Mouse (Mus musculus) thymus, postnatal 36 days (tissue): Measurements from ENCODE around the gene Psmd8.
"Not testable (repeated sequence)": the region's sequence is repeated elsewhere in the genome, so short reads cannot be mapped to it uniquely, and the experiment has no call there.

Source experiments
- DNase-seq, 2 experiments: peaks; one replicate each; pipeline ENCODE4 v3.0.0; 2022; ENCODE audit warnings: mixed read lengths in 2 of 2

The Psmd8 gene

DNA sequence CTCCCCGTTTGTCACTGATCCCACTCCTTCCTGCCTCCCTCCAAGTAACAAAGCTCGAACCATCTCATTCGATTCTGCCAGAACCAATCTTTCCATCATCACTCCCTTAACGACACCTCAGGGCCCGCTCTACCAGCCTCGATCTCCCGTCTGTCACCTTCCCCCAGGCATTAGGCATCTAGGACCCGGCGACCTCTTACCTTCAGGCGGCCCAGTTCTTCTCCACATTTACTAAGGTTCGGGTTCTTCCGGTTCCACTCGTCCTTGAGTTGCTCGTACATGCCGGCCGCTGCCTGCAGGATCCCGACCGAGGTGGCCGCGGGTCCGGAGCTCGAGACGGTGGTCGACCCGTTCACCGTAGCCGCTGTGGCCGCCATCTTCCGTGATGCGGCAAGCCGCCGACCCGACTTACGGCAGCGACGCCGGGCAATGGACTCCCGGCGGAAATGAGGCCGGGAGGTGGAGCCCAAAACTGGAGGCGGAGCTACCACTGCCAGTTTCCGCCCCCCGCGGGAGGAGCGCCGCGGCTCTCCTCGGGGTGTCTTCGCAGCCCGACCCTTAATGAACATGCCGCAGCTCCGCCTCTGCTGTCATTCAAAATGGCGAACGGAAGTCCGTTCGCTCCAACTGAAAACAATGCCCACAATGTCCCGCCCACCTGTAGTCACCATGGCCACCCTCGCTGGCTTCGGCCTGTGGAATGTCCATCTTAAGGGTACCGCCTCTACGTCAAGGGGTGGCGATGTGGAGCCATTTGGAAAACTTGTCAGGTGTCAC, at the start of gene Psmd8:
Gene Psmd8 (minus strand): TSS at position 625 of the 777 bp plus-strand sequence.
- DNase-seq: peak; percentile 96 to 98

DNA sequence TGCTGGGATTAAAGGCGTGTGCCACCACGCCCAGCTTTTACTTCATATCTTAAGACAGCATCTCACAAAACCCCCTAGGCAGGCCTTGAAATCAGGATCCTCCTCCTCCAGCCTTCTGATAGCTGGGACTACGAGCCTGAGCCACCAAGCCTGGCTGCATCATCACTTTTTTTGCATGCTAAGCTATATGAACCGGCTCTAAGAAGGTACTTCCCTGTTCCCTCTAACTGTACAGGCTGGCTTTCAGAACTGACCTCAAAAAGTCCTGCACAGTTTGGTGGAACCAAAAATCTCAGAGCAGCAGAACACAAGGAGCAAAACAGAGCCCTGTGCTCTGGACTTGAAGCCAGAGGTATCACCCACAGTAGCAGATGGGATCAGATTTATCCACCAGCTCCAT, 47.7 kb upstream of the Psmd8 start:
- DNase-seq: no peak

DNA sequence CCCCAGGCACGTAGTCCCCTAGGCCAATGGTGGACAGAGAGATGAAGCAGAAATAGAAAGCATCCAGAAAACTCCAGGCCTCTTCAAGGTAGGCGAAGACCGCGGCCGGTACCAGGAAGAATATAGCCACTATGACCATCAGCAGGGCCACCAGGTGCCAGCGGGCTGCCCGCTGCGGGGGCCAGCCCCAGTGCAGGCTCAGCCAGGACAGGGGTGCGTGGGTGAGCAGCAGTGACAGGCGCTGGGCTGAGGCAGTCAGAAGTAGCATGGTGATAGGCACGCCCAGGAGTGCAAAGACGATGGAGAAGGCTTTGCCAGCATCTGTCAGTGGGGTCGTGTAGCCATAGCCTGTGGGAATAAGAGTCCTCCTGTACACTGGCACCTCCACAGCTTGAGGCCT, 45.0 kb upstream of the Psmd8 start:
- no peak for DNase-seq

DNA sequence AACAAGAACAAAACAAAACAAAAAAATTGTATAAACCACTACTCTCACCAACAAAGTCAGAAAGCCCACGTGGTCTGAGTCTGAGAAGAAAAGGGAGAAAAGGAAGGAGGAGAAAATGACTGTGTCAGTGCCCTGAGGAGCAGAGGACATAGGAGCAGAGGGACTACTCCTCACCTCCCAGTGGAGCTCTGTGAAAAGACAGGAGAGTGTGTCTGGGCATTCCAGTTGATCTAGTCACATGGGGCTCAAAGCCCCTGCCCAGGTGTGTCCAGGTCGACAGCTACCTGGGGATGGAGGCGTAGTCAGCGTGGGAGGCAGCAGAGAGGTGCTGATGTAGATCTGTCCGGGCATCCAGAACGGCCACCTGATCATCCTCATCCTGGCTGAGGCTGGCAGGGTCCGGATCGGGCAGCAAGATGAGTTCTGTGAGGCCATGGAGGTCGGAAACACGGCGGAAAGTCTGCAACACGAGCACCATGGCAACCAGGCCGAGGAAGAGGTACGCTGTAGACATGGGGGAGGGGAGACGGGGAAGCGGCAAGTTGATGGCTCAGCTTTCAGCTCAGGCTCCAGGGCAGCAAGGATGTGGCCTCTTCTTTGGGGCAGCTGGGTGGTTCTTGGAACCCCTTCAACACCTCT, 44.4 kb upstream of the Psmd8 start:
- DNase-seq: no peak

DNA sequence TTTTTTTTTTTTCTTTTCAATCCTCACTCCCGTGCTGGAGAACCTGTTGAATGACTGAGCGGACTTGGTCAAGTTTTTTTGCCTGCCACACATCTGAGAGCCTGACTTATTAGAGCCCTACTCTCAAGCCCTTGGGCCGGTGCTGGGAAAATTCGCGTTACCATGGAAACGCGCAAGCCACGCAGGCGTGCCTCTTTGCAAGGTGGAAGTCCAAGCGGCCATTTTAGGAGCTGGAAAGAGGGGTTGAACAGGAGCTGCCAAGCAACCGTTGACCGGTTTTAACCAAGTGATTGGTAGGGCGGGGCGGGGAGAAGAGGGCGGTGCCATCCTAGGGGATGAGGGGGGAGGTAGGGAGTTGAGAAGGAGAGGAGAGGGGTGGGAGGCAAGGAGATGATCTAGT, 34.3 kb upstream of the Psmd8 start:
- DNase-seq: no peak

DNA sequence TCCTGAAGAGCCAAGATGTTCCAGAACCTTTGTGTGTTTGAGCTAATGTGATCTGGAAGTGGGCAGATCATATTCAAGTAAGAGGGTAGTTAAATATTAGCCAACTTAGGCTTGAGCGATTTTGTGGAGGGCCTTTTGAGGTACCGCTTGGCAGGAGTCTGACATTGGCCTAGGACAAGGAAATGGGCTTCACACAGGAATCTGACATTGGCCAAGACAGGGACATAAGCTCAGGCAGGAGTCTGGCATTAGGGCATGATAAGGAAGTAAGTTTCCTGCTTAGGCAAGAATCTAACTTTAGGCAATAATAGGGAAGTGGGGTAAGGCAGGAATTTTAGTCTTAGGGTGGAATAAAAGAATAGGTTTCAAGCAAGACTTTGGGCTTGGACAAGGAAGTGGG, 33.7 kb upstream of the Psmd8 start:
- no peak for DNase-seq

DNA sequence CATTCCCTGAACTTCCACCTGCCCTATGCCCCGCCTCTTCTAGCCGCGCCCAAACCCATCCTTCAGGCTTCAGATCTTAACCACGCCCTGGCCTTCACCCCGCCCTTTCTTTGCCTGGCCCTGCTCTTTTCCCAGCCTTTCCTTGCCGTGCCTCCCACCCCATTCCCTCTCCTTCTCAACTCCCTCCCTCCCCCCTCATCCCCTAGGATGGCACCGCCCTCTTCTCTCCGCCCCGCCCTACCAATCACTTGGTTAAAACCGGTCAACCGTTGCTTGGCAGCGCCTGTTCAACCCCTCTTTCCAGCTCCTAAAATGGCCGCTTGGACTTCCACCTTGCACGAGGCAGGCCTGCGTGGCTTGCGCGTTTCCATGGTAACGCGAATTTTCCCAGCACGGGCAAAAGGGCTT, 33.2 kb upstream of the Psmd8 start, which contains the start of gene Catsperg1:
Gene Catsperg1 (minus strand): TSS at position 361 of the 408 bp plus-strand sequence.
- no peak for DNase-seq

DNA sequence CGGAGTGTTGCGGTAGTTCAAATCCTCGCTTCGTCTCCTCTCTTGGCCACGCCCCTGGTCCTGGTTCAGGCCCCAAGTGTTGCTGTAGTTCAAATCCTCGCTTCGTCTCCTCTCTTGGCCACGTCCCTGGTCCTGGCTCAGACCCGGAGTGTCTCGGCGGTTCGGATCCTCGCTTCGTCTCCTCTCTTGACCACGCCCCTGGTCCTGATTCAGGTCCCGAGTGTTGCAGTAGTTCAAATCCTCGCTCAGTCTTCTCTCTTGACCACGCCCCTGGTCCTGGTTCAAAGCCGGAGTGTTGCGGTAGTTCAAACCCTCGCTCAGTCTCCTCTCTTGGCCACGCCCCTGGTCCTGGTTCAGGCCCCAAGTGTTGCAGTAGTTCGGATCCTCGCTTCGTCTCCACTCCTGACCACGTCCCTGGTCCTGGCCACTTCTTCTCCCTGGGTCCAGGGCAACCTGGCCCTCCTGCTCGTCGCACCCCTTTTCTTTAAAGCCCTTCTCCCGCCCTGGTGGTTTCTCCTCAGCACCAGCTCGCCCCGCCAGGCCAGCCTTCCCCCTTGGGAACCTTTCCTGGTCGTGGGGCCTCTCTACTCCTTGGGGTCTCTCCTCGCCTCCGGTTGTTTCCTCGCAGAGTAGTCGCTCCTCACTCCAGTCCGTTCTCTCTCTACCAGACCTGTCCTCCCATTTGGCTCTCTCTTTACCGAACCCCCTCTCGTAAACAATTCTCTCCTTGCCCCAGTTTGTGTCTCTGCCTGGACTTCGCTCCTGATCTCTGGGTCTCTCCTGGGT, 32.5 kb upstream of the Psmd8 start:
- not testable (repeated sequence) for DNase-seq

DNA sequence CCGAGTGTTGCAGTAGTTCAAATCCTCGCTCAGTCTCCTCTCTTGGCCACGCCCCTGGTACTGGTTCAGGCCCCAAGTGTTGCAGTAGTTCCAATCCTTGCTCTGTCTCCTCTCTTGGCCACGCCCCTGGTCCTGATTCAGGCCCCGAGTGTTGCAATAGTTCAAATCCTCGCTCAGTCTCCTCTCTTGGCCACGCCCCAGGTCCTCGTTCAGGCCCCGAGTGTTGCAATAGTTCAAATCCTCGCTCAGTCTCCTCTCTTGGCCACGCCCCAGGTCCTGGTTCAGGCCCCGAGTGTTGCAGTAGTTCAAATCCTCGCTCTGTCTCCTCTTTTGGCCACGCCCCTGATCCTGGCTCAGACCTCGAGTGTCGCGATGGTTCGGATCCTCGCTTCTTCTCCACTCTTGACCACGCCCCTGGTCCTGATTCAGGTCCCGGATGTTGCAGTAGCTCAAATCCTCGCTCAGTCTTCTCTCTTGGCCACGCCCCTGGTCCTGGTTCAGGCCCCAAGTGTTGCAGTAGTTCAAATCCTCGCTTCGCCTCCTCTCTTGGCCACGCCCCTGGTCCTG, 31.8 kb upstream of the Psmd8 start:
- no peak for DNase-seq

DNA sequence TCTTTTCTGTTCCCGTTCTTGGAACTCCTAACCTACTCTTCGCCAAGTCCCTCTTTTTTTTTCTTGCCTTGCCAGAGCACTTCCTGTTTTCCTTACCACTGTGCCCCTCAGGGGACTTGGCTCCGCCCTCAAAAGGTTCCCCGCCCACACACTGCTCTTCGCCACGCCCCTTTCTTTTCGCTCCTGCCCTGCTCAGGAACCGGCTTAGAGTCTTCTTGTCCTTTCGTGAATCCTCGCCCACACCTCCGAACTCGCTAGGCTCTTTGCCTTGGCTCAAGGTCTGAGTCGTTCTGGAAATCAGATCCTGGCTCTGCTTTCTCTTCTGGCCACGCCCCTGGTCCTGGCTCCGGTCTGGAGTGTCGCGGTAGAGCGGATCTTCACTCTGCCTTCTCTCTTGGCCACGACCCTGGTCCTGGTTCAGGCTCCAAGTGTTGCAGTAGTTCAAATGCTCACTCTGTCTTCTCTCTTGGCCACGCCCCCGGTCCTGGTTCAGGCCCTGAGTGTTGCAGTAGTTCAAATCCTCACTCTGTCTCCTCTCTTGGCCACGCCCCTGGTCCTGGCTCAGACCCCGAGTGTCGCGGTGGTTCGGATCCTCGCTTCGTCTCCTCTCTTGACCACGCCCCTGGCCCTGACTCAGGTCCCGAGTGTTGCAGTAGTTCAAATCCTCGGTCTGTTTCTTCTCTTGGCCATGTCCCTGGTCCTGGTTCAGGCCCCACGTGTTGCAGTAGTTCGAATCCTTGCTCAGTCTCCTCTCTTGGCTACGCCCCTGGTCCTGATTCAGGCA, 31.1 kb upstream of the Psmd8 start:
- DNase-seq: peak; percentile 84 to 88

DNA sequence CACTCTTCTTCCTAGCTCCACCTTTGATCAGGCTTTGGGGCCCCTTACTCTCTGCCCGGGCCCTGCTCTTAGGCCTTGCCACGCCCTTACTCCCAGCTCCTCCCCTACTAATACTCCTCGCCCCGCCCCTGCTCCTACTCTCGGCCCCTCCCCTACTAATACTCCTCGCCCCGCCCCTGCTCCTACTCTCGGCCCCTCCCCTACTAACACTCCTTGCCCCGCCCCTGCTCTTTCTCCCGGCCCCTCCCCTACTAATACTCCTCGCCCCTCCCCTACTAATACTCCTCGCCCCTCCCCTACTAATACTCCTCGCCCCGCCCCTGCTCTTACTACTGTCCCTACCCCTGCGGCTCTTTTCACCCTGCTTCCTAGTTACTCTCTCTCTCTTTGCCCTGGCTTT, 30.5 kb upstream of the Psmd8 start:
- DNase-seq: peak in 1 of 2 experiments; percentile 39

DNA sequence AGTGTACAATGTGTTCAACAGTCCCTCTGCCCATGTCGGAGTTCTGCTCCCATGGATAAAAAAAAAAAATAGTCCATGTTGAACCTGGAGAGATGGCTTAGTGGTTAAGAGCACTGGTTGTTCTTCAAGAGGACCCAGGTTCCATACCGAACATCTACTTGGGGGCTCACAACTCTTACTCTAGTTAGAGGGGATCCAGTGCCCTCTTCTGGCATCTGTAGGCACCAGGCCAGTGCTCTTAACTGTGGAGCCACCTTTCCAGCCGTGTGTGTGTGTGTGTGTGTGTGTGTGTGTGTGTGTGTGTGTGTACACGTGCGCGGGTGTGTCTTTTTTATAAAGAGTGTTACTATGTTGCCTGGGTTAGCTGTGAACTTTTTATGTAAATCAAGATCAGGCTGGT, 22.1 kb upstream of the Psmd8 start:
- no peak for DNase-seq

DNA sequence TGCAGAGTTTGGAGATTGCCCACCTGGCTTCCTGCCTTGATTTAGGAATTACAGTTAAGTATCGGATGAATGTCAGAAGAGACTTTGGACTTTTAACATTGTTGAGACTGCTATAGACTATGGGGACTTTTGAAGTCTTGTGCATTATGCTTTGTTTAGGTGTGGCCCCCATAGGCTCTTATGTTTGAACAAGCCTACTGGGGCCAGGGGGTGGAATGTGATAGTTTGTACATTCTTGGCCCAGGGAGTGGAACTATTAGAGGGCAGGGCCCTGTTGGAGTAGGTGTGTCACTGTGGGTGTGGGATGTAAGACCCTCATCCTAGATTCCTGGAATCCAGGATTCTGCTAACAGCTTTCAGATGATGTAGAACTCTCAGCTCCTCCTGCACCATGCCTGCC, 13.7 kb upstream of the Psmd8 start:
- DNase-seq: not testable (repeated sequence)

DNA sequence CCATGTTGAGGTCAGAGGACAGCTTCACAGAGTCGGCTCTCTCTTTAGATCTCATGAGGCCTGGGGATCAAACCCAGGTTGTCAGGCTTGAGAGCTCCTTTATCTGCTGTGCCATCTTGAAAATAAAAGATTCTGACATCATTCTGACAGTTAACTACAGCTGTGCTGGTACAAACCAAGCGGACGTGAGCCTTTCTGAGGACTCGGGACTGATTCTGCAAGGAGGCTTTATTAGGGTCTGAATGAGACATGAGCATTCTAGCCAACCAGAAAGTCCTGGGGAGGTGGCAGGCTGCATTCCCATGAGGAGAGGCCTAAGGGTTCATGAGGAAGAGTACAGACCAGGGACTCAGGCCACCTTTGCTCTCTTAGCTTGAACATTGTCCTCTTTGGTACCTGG, 822 bp upstream of the Psmd8 start:
- DNase-seq: not testable (repeated sequence)

DNA sequence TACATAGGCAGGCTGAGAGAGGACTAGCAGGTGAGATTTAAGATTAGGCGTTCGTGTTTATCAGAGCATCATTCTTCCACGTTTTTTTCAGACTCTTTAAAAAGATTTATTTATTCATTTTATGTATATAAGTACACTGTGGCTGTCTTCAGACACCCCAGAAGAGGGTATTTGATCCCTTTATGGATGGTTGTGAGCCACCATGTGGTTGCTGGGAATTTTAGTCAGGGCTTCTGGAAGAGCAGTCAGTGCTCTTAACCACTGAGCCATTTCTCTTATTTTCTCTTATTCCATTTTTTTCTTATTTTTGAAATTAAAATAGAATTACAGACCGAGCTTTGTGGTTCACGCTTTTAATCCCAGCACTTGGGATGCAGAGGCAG, 344 bp upstream of the Psmd8 start:
- no peak for DNase-seq

DNA sequence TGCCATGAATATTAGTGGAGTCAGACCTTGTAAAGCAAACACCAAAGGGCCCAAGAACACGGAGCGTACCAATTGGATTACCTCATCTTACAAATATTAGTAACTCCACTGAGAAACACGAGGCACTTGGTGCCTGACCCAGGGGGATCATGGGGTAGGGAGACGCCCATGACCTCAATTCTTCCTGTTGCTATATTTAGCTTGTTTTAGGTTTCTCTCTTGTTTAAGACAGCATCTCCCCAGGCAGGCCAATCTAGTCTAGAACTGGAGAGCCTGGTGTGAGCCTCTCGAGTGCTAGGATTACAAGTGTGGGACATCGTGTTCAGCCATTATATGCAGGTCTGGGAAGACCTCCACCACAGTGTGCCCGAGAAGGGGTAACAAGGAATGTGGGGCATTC, 1.2 kb downstream of the Psmd8 start:
- DNase-seq: no peak

DNA sequence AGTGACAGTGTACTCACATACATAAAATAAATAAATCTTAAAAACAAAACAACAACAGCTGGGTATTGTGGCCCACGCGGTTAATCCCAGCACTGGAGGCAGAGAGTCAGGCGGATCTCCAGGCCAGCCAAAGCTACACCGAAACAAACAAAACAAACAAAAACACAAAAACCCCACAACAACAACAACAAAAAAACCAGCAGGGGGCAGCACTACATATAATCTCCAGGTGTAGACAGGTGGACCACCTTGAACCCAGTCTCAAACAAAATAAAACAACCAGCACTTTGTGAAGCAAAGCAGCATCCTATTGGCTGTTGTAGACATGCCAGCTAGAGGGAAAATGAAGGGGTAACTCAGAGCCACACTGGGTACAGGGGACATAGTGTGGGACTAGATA, 2.4 kb downstream of the Psmd8 start:
- no peak for DNase-seq

DNA sequence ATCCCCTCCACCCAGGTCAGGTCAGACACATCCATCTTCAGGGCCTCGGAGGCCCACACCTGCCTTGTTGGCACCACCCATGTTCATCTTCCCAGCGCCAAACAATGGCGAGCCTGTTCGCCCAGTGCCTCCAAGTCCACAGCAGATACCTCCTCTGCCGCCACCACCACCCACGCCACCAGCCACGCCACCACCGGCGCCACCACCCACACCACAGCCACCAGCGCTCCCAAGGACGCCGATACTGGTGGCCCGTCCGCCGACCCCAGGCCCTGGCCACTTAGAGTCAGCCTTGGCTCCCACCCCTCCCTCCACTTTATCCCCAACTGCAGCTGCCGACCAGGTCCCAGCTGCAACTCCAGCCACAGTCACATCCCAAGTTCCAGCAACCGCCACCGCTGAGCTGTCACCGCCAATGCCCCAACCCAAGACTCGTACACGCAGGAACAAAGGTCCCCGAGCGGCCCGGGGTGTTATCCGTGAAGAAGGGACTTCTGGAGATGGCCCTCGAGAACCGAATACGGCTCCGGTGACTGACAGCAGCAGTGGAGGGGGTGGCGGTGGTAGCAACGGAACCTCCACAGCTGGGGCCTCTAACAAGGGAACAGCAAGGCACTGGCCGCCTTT, 8.0 kb downstream of the Psmd8 start:
- DNase-seq: no peak

DNA sequence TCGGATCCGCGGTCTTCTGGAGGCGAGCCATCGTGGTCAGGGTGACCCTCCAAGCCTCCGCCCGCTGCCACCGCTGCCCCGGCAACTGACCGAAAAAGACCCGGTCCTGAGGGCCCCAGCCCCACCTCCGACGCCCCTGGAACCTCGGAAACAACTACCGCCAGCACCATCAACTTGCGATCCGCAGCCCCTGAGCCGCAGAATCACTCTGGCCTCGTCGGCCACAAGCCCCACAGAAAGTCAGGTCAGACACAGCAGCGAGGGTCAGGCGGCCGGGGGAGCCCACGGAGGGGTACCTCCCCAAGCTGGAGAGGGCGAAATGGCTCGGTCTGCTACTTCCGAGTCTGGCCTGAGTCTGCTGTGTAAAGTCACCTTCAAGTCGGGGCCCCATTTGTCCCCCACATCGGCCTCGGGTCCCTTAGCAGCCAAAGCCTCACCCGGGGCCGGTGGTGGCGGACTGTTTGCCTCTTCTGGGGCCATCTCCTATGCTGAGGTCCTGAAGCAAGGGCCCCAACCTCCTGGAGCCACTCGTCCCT, 8.9 kb downstream of the Psmd8 start:
- DNase-seq: no peak

DNA sequence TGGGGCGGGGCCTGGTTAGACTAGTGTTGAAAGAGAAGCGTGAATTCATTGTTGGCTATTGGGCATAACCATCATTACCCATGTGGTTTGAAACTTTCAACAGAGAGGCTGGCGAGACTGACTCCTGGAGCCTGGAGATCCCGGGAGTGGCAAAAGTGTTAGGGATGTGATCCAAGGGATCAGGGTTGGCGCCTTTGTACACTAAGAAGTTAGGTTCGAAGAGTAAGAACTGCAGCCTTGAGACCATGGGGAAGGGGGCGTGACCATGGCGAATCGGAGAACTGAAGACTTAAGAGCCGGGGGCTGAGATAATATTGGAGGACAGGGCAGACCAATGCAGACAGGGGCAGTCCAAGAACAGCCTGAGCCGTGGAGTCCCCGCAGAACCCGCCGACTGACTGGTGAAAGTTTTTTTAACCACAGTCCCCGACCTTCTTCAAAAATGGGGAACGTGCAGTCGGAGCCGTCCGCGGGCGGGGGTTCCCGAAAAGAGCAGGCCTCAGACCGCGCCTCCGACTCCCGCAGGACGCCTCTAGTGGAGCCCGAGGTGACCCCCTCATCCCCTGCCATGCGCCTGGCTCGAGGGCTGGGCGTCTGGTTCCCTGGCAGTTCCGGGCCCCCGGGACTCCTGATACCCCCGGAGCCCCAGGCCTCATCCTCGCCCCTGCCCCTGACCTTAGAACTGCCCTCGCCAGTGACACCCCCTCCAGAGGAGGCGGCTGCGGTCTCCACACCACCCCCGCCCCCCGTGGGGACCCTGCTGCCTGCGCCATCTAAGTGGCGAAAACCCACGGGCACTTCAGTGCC, 9.5 kb downstream of the Psmd8 start:
- DNase-seq: peak in 1 of 2 experiments; percentile 33
